Mouse (Mus musculus) ZHBTc4 (cell line): ENCODE measurements at regions not wholly inside any gene's neighbourhood (a gene's known extent, or its start where the extent isn't known, plus 50 kb on each side); places are given as distances from the start of the nearest gene placed in this dataset.

Experiments used
- DNase-seq: peaks from one replicate; pipeline ENCODE4 v3.0.0-alpha.2; 2011; ENCODE audit warnings: low read depth, low spot score

GRCm38 (mm10) chr3:4226986-4227385, 1523.6 kb upstream of the Gm8797 start:
- no peak for DNase-seq

- no peak for DNase-seq
These were observed 1479.2 kb upstream of the Gm8797 start for GRCm38 (mm10) chr3:4271361-4271760.

GRCm38 (mm10) chr3:4274607-4275006, 1476.0 kb upstream of the Gm8797 start:
- DNase-seq, result no peak

GRCm38 (mm10) chr3:4278042-4278441, 1472.6 kb upstream of the Gm8797 start:
- no peak for DNase-seq

GRCm38 (mm10) chr3:4280366-4281020, 1470.1 kb upstream of the Gm8797 start:
- DNase-seq, result peak; percentile 15

- no peak for DNase-seq
These were observed 1469.5 kb upstream of the Gm8797 start for GRCm38 (mm10) chr3:4281092-4281491.

- DNase-seq, result no peak
These were observed 1463.5 kb upstream of the Gm8797 start for GRCm38 (mm10) chr3:4287141-4287540.

GRCm38 (mm10) chr3:4336441-4336840, 1414.2 kb upstream of the Gm8797 start:
- peak; percentile 25 for DNase-seq

- peak; percentile 48 for DNase-seq
These were observed 1411.5 kb upstream of the Gm8797 start for GRCm38 (mm10) chr3:4339153-4339552.
